Mouse (Mus musculus): ENCODE measurements around the gene Lrba.

Lrba gene

DNA sequence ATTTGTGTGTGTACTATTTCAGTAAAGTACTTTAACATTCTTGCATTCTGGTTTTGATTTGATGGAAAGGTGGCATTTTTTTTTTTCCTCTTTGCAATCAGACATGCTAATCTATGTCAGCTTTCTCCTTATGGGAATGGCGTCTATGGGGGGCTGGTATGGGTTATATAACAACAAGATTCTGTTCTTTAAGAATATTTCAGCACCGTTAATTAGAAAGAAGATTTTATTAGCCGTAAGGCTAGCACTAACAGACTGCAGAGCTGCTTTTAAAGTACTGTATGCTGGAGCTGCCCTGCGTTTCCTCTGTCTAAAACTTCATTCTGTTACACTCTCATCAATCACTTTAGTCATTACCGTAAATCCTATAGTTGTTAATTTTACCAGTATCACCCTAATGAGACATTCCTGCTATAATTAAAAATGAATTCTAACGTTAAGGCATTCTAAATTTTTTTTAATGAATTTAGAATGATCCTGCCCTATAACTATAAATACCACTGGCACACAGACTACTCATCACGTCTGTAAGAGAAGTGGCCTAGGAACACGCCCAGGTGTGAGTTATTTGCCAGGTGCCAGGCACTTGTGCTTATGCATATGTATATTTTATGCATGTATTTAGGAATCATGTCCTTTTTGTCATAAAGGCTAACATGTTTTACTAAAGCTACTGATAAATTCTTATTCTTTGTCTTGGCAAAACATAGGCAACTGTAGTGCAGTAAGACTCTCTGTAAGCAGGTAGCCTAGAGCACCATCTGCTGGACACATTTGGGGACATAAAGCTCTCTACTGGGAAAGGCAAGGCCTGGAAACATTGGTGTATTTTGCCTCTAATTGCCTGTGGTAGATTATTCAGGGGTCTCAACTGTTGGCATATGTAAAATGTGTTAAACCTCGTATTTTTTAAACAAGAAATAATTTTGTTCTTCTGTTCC is 536.9 kb downstream of the Lrba start:
- DNase-seq = peak; percentile 77

DNA sequence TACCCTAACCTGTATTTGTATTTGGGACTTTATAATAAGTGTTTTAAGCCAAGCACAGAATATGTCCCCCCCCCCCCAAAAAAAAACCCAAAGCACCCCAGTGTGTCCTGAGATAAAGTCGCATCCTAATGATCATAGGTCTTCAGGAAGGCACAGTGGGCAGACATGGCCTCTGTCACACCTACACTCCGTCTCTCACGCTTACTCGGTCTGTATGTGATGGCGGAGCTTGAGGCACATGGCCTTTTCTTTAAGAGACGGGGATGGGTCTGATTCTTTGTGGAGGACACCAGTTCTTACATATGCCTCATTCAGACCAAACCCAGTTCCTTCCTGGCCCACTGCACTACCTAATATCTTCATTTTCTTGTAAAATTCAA is 537.5 kb downstream of the Lrba start:
- DNase-seq = no peak

GRCm38 (mm10) chr3:86762456-86762855 is 538.0 kb downstream of the Lrba start:
- DNase-seq = no peak

- no peak for DNase-seq
These were observed 544.1 kb downstream of the Lrba start for GRCm38 (mm10) chr3:86768553-86768952.

DNA sequence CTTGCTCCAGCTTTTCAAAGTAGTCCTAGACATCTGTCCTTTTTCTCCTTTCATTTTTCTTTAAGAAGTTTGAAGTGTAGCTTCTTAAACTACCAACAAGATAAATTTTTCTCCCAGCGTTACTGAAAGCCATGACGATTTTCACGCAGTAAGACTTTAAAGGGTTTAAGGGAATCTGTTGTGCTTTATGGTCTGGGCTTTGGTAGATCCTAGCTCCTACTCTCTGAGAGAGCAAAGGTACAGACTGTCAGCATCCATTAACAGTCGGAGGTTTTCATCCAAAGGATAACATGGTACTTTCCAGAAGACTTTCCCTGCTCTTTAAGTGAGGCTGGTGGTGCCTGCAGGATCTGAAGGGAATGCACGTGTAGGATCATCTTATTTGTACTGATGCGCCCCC is 544.5 kb downstream of the Lrba start:
- DNase-seq = no peak

- DNase-seq = no peak
These were observed 550.3 kb downstream of the Lrba start for GRCm38 (mm10) chr3:86774566-86775443.

DNA sequence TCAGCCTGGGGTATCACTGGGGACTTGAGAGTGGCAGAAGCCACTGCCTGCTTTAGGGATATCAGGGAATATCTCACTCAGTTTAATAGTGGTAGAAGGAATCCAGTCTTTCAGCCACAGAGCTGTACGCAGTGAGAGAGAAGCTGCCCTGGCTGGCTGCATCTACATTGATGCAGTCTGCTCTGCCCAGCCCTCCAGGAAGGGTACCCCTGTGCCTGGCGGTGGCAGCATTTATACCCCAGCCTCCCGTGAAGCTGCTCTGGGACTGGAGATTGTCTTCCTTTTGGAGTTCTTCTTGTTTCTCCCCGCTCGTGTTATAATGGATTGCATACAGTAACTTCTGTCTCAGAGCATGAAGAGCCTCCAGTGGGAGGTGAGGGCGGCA is 551.0 kb downstream of the Lrba start:
- DNase-seq = no peak

GRCm38 (mm10) chr3:86779704-86780103 is 555.2 kb downstream of the Lrba start:
- no peak for DNase-seq

- DNase-seq = no peak
These were observed 559.6 kb downstream of the Lrba start for GRCm38 (mm10) chr3:86784051-86784450.

GRCm38 (mm10) chr3:86784930-86785329 is 560.5 kb downstream of the Lrba start:
- DNase-seq = no peak

GRCm38 (mm10) chr3:86786280-86786679 is 561.8 kb downstream of the Lrba start:
- no peak for DNase-seq

DNA sequence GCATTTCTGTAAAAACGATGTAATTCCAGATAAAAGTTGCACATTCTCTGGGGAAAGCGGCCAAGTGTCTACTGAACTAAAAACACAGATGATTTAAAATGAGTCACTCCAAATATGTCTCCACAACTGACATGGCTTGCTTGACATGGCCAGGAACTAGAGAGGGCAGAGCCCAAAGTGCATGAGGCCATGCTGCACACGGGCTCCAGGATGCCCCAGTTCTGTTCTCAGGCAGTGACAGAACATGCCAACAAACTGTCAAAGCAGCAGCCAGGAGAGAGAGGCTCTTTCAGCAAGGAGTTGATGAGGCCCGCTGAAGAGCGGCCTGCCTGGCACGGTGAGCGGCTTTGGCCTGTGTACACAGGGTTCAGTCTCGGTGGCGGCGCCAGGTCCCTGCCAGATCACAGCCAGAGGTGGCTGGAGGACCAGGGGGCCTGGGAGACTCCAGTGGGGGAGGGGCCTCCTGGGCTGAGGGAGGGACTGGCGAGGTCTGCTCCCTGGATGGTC is 562.4 kb downstream of the Lrba start:
- DNase-seq = peak; percentile 78

DNA sequence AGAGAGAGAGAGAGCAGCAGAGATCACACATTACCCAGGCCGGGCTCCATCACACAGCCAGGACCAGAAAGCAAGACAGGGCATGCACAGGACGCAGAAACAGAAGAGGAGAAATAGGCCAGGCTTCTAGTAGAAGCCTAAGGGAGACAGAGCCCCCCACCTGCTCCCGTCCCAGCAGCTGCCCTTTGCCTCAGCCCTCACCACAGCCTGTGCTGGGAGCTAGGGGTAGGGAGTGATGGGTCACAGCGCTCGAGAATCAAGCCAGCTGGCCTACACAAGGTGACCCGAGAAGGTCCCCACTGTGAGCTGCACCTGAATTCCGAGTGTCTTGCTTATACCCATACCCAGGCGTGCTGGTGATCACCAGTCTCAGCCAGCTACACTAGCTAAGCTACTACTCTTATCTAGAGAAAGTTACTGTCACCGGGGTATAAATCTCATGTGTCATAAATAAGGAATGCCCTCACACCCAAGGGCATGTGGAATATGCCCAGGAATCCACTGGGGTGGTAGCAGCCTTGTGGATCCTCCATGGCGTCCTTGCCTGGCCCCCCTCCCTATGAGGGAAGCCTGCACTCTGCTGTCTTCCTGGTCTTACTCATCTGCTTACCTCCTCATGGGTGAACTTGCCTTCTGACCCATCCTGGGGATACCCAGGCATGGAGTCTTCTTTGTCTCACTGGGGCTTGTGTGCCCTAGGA is 563.1 kb downstream of the Lrba start:
- no peak for DNase-seq

- DNase-seq = peak; percentile 68
These were observed 564.2 kb downstream of the Lrba start for GRCm38 (mm10) chr3:86788711-86789110.

DNA sequence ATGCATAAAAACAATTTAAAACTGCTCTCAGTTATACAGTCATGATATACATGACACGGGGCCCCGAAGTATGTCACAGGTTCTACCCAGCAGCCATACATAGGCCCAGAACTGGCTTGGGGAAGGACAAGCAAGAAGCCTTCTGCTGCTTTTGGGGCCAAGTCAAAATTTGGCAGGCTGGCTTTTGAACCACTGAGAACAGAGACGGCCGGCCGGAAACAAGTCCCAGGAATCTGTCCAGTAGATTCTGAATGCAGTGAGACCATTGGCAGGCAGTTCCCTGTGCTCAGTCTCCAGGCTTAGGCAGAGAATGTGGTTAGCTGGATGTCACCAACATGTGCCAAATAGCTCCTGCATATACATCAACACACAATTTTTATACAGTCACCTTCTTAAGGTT is 565.3 kb downstream of the Lrba start:
- DNase-seq = no peak

DNA sequence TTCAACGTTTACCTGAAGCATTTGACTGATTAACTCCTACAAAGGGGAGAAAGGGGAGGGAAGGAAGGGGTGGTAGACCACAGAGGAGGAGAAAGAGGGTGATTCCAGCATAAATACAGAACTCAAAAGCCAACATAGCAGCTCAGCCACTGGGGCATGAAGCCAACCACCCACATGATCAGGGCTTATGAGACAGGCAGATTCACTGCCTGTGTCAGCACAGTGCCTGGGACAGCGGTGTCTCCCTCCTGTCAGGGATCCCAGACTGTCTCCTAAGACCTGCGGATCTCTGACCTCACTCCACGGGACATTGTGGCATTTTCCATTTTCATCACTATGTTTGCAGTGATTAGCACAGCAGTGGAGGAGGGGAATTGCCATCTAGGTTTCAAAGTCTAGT is 568.8 kb downstream of the Lrba start:
- no peak for DNase-seq

DNA sequence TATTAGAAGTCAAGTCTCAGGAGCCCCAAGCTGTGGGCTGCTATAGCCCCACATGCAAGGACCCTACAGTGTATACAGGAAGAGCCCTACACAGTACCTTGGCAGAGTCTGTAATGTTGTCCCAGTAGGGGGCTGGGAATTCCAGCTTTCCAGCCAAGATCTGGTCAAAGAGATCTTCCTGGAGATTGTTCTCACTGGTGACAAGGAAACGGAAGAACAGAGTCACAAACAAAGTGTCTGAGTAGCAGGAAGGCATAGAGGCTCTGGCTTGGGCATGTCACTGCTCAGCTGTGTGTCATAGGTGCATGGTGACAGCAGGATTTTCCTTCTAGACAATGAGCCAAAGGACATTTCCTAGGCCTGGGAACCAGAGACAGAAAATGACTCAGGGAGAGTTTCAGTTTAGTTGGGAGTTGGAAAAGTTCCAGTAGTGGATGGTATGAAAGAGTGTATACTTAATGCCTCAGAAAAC is 569.3 kb downstream of the Lrba start:
- DNase-seq = no peak

- DNase-seq = no peak
These were observed 572.2 kb downstream of the Lrba start for GRCm38 (mm10) chr3:86796716-86797115.

DNA sequence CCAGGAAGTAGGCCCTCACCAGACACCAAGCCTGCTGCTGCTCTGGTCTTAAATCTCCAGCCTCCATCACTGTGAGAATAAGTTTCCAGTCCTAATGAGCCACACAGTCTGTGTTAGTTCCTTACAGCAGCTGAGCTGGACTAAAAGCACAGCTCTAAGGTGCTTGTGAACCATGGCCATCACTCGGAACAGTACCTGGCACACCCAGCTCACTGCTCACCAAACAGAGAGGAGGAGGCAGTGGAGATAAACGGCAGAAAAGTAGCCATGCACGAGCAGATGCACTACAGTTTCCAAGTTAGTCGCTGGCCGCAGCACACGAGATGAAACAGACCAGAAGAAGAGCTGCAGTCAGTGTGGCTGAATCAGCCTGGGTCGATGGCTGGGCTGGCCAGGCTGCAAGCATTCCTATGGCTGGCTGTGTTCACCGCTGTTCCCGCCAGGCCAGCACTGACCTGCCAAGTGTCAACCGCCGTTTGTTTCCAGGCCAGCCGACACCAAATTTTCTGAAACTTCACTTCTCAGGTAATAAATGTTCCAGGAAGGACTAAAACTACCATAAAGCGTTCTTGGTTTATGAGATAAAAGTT is 573.5 kb downstream of the Lrba start:
- DNase-seq = no peak

- DNase-seq = no peak
These were observed 574.6 kb downstream of the Lrba start for GRCm38 (mm10) chr3:86799041-86799440.

GRCm38 (mm10) chr3:86800841-86801240 is 576.4 kb downstream of the Lrba start:
- DNase-seq = no peak

DNA sequence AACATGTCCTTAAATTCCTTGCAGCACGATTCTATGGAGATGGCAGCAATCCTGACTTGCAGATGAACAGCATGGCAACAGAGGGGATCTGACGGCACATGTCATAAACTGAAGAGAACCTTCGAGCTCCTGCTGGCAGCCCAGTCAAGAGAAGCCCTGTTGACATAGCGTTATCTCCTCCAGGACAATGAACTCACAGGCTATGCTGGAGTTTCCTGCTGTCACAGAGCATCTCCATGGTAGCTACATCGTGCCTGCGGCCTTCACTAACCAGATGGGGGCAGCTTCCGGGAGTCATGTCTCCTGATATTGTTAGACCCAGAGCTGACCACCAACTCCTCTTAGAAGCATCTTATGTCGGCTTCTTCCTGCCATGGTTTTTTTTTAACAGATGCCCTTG is 578.3 kb downstream of the Lrba start:
- no peak for DNase-seq

GRCm38 (mm10) chr3:86804265-86804664 is 579.8 kb downstream of the Lrba start:
- DNase-seq = peak; percentile 84

Data from layer of hippocampus, adult 9-11 months (tissue).